Mouse (Mus musculus): ENCODE results near the gene Tns1. TPM values are rescaled to one million over a fixed set of nuclear protein-coding genes. Genes with fewer than 3 reads are reported as not detected.

Tns1 gene
- total and polyA plus RNA-seq, 3 experiments = 0.40 to 3.6 (median 0.89) TPM

- Histone ChIP-seq H3K4me2 (ENCODE audit: insufficient read depth, low read depth, poor library complexity, severe bottlenecking) (no peak overlapping the region), H3K4me1 (ENCODE audit: control insufficient read depth in 1 of 2, insufficient read depth in 2 of 2) (peaks cover 34 to 80% of the 10 kb centered on the region in 2 experiments), H3K4me3 (replicated peaks in 1 of 3; ENCODE audit: low read depth in 2 of 3, low read length in 2 of 3, poor library complexity in 1 of 3) (no peak overlapping the region), H3K27me3 (replicated peaks) (no peaks in the 10 kb centered on the region), H3K9me3 (replicated peaks; ENCODE audit: low read length) (no peaks in the 10 kb centered on the region), H3K79me2 (replicated peaks; ENCODE audit: control insufficient read depth, extremely low read depth, insufficient read depth, poor library complexity, severe bottlenecking) (no peaks in the 10 kb centered on the region), H3K9ac (ENCODE audit: insufficient read depth, low read depth) (no peak overlapping the region), H3K27ac (ENCODE audit: insufficient read depth, low read depth) (no peak overlapping the region), H3K36me3 (replicated peaks in 1 of 2; ENCODE audit: control insufficient read depth in 1 of 2, insufficient read depth in 1 of 2, low read length in 1 of 2) (no peaks in the 10 kb centered on the region)
- no peak for DNase-seq (ENCODE audit: extremely low read depth)
- in situ Hi-C loops (cut with MboI; ENCODE audit: low pct_ligation_motif_present, low pct_unique_long_range_greater_than_20kb, low sequenced_read_pairs) (loop anchor here (5.0 kb wide), 1 partner anchor 34 kb away; no protein-coding TSS in a partner anchor), dilution Hi-C loops (cut with MboI; ENCODE audit: extremely low pct_ligation_motif_present, extremely low pct_unique_long_range_greater_than_20kb, low sequenced_read_pairs) (no loop called here)
- TF ChIP-seq ELF1 (IDR thresholded peaks at IDR 0.05; ENCODE audit: low read depth, low read length) (no peak), CHD1 (IDR thresholded peaks at IDR 0.05; ENCODE audit: low read depth, low read length) (no peak), EP300 (IDR thresholded peaks at IDR 0.05; ENCODE audit: low read length) (no peak), E2F4 (IDR thresholded peaks at IDR 0.05; ENCODE audit: insufficient replicate concordance, low read depth, low read length) (no peak), UBTF (IDR thresholded peaks at IDR 0.05; ENCODE audit: low read depth, low read length) (no peak), GABPA (IDR thresholded peaks at IDR 0.05; ENCODE audit: insufficient replicate concordance, low read depth, low read length) (no peak), TBP (conservative IDR thresholded peaks at IDR 0.05; ENCODE audit: low read depth, low read length) (no peak), MEF2A (IDR thresholded peaks at IDR 0.05; ENCODE audit: borderline replicate concordance, low read depth, low read length) (no peak), BHLHE40 (IDR thresholded peaks at IDR 0.05; ENCODE audit: low read depth, low read length) (no peak), USF2 (conservative IDR thresholded peaks at IDR 0.05; ENCODE audit: low read depth, low read length) (no peak), JUND (conservative IDR thresholded peaks at IDR 0.05; ENCODE audit: low read depth, low read length) (no peak), JUN (IDR thresholded peaks at IDR 0.05; ENCODE audit: insufficient read depth, low read depth, low read length) (no peak), MXI1 (IDR thresholded peaks at IDR 0.05; ENCODE audit: low read depth, low read length) (no peak), KAT2A (IDR thresholded peaks at IDR 0.05; ENCODE audit: insufficient replicate concordance, low read length) (no peak)
Observed at GRCm38 (mm10) chr1:73938597-73938996, 185.7 kb downstream of the Tns1 start.

- DNase-seq (ENCODE audit: extremely low read depth) = no peak
- dilution Hi-C loops (cut with MboI; ENCODE audit: extremely low pct_ligation_motif_present, extremely low pct_unique_long_range_greater_than_20kb, low sequenced_read_pairs) = no loop called here
- Histone ChIP-seq H3K36me3 (replicated peaks in 1 of 2; ENCODE audit: control insufficient read depth in 1 of 2, insufficient read depth in 1 of 2, low read length in 1 of 2) (no peaks in the 10 kb centered on the region), H3K4me1 (ENCODE audit: control insufficient read depth in 1 of 2, insufficient read depth in 2 of 2) (peaks cover 34 to 78% of the 10 kb centered on the region in 2 experiments), H3K79me2 (replicated peaks; ENCODE audit: control insufficient read depth, extremely low read depth, insufficient read depth, poor library complexity, severe bottlenecking) (no peaks in the 10 kb centered on the region), H3K9ac (ENCODE audit: insufficient read depth, low read depth) (no peak overlapping the region), H3K27me3 (replicated peaks) (no peaks in the 10 kb centered on the region), H3K4me3 (replicated peaks in 1 of 3; ENCODE audit: low read depth in 2 of 3, low read length in 2 of 3, poor library complexity in 1 of 3) (no peak overlapping the region), H3K27ac (ENCODE audit: insufficient read depth, low read depth) (no peak overlapping the region), H3K9me3 (replicated peaks; ENCODE audit: low read length) (no peaks in the 10 kb centered on the region), H3K4me2 (ENCODE audit: insufficient read depth, low read depth, poor library complexity, severe bottlenecking) (no peak overlapping the region)
- in situ Hi-C loops (cut with MboI; ENCODE audit: low pct_ligation_motif_present, low pct_unique_long_range_greater_than_20kb, low sequenced_read_pairs) = loop anchor here (5.0 kb wide), 1 partner anchor 34 kb away; no protein-coding TSS in a partner anchor
- TF ChIP-seq SIN3A (IDR thresholded peaks at IDR 0.05; ENCODE audit: low read length) = no peak
- TF ChIP-seq EP300 (IDR thresholded peaks at IDR 0.05; ENCODE audit: low read length) = no peak
- TF ChIP-seq MEF2A (IDR thresholded peaks at IDR 0.05; ENCODE audit: borderline replicate concordance, low read depth, low read length) = no peak
- TF ChIP-seq USF2 (conservative IDR thresholded peaks at IDR 0.05; ENCODE audit: low read depth, low read length) = no peak
- TF ChIP-seq JUN (IDR thresholded peaks at IDR 0.05; ENCODE audit: insufficient read depth, low read depth, low read length) = no peak
- no peak for TF ChIP-seq CHD2 (IDR thresholded peaks at IDR 0.05; ENCODE audit: low read length)
Observed at GRCm38 (mm10) chr1:73937805-73938204, 186.4 kb downstream of the Tns1 start.

Data from CH12.LX (cell line).